Mouse (Mus musculus) heart, adult 2 months (tissue): ENCODE data around the gene Gm20388. TPM values are rescaled to one million over a fixed set of nuclear protein-coding genes. Genes with fewer than 3 reads are reported as not detected.

Source experiments
- DNase-seq, 2 experiments: peaks; one replicate each; pipeline ENCODE4 v3.0.0; 2021
- H3K27ac ChIP-seq: fragments of 200-600 bp; 2 replicates; pipeline ENCODE4 v1.8.1; 2022
- H3K27me3 ChIP-seq: fragments of 200-500 bp; 2 replicates; pipeline ENCODE4 v1.6.1; 2012; ENCODE audit warnings: mild to moderate bottlenecking, low read length, inconsistent platforms, mixed read lengths; ENCODE audit not compliant: control insufficient read depth, insufficient read depth
- H3K36me3 ChIP-seq: fragments of 200-500 bp; 2 replicates; pipeline ENCODE4 v1.6.1; 2012; ENCODE audit warnings: low read length, inconsistent platforms; ENCODE audit not compliant: control insufficient read depth, insufficient read depth
- H3K4me1 ChIP-seq: fragments of 200-500 bp; 2 replicates; pipeline ENCODE4 v1.6.1; 2011; ENCODE audit warnings: low read length; ENCODE audit not compliant: control insufficient read depth, insufficient read depth
- H3K4me3 ChIP-seq: fragments of 200-600 bp; 2 replicates; pipeline ENCODE4 v1.8.1; 2022
- H3K79me2 ChIP-seq: fragments of 200-500 bp; replicated peaks from 2 replicates; pipeline ENCODE4 v1.6.1; 2012; ENCODE audit warnings: mild to moderate bottlenecking, inconsistent platforms, low read length, moderate library complexity, mixed read lengths; ENCODE audit not compliant: control insufficient read depth, insufficient read depth
- H3K9ac ChIP-seq: fragments of 200-500 bp; 2 replicates; pipeline ENCODE4 v1.6.1; 2012; ENCODE audit warnings: low read depth, mild to moderate bottlenecking, control low read depth, inconsistent platforms, low read length, mixed read lengths
- CTCF ChIP-seq: fragments of 200-600 bp; IDR thresholded peaks from 2 replicates; pipeline ENCODE4 v1.8.1; 2022; ENCODE audit warnings: antibody characterized with exemption, mild to moderate bottlenecking, moderate library complexity
- EP300 ChIP-seq: fragments of 200-500 bp; IDR thresholded peaks from 2 replicates; pipeline ENCODE4 v1.6.1; 2011; ENCODE audit warnings: low read depth, low read length, control low read depth; ENCODE audit not compliant: insufficient read depth
- POLR2A ChIP-seq: fragments of 200-500 bp; IDR thresholded peaks from 2 replicates; pipeline ENCODE4 v1.6.1; 2011; ENCODE audit warnings: mild to moderate bottlenecking, low read depth, low read length, control low read depth; ENCODE audit not compliant: insufficient read depth
- WGBS: fragments of 180-500 bp; shearing (Covaris S2); methylation state at CpG from one replicate; pipeline ENCODE4 v1.1.7; 2018; 5-methylcytosine and 5-hydroxymethylcytosine counted together
- intact Hi-C: fragments of 180-260 bp; cut with DNase I; formaldehyde crosslinking; loops from one replicate; pipeline ENCODE4 v1.15.1; 2025
- polyA plus RNA-seq: library from polyadenylated mRNA; depleted of rRNA; stranded (reverse); fragments of >200 nt; gene quantifications from 2 replicates; pipeline ENCODE4 v1.2.3, GENCODE M21; 2012
- total RNA-seq, 2 experiments: library from RNA; stranded (reverse); gene quantifications; 2 replicates each; pipeline ENCODE4 v1.2.3; 2021

Gene Gm20388
- total and polyA plus RNA-seq, 3 experiments, result 1.8 to 32.3 TPM; not detected in 1

GRCm38 (mm10) chr8:124248688-124249087, 4338.0 kb downstream of the Gm20388 start:
- H3K27me3 ChIP-seq, result no peaks in the 10 kb centered on the region
- no peak overlapping the region for H3K4me3 ChIP-seq
- no peak overlapping the region for H3K9ac ChIP-seq
- TF ChIP-seq EP300 (no peak), POLR2A (no peak), CTCF (no peak)
- no peak overlapping the region for H3K27ac ChIP-seq
- intact Hi-C loops, result no loop called here
- H3K79me2 ChIP-seq, result peaks cover 2% of the 10 kb centered on the region; the same call in 1 of the 2 replicates
- H3K4me1 ChIP-seq, result peaks cover 7% of the 10 kb centered on the region
- no peaks in the 10 kb centered on the region for H3K36me3 ChIP-seq
- 91% methylated on average over 6 of the region's 6 CpGs for WGBS
- no peak for DNase-seq

DNA sequence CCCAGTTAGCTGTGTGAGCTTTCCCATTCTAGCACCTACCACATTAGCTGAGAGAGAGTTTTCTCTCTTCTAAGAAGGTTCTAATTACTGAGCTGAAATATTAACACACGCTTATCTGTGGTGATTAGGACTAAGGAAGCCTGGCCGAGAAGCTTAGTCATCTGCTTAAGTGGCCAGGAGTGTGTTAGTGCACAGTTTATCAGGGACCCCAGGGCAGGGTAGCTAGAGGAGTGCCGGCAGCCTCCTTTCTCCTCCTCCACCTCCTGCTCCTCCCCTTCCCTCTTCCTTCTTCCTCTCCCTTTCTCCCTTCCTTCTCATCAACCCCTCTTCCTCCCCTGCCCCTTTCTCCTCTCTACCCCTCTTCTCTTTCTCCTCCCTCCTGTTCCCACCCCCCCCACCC, 4339.6 kb downstream of the Gm20388 start:
- Histone ChIP-seq H3K9ac (no peak overlapping the region), H3K27ac (no peak overlapping the region), H3K79me2 (peaks cover 2% of the 10 kb centered on the region; the same call in 1 of the 2 replicates), H3K4me3 (no peak overlapping the region), H3K27me3 (no peaks in the 10 kb centered on the region), H3K36me3 (no peaks in the 10 kb centered on the region), H3K4me1 (peaks cover 9% of the 10 kb centered on the region)
- TF ChIP-seq POLR2A, result no peak
- TF ChIP-seq CTCF, result no peak
- TF ChIP-seq EP300, result no peak
- intact Hi-C loops, result no loop called here
- no peak for DNase-seq
- WGBS, result 40% methylated on average over 3 of the region's 3 CpGs

DNA sequence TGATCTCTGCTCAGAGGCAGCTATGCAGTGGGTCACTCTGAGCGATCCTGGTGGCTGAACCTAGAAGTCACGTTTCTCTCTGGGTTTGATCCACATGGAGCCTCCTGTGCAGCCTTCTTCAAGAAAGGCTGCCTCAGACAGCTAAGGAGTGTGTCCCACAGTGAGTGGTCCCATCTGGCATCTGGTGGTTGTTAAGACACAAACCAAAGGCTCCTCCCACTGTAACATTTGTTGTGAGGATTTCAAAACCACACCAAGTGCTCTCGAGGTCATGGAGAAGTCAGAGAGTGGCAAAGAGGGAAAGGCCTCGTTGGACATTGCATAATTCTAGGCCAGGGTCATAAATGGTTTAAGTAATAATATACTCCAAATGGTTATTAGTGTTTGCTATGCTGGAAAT, 4340.1 kb downstream of the Gm20388 start:
- WGBS, result 58% methylated on average over 4 of the region's 4 CpGs
- no peaks in the 10 kb centered on the region for H3K27me3 ChIP-seq
- DNase-seq, result peak in 1 of 2 experiments; percentile 47
- no peak overlapping the region for H3K9ac ChIP-seq
- intact Hi-C loops, result no loop called here
- H3K79me2 ChIP-seq, result peaks cover 4% of the 10 kb centered on the region; the same call in 1 of the 2 replicates
- H3K4me3 ChIP-seq, result no peak overlapping the region
- TF ChIP-seq CTCF (no peak), POLR2A (no peak), EP300 (no peak)
- peaks cover 9% of the 10 kb centered on the region for H3K4me1 ChIP-seq
- H3K36me3 ChIP-seq, result no peaks in the 10 kb centered on the region
- H3K27ac ChIP-seq, result no peak overlapping the region

DNA sequence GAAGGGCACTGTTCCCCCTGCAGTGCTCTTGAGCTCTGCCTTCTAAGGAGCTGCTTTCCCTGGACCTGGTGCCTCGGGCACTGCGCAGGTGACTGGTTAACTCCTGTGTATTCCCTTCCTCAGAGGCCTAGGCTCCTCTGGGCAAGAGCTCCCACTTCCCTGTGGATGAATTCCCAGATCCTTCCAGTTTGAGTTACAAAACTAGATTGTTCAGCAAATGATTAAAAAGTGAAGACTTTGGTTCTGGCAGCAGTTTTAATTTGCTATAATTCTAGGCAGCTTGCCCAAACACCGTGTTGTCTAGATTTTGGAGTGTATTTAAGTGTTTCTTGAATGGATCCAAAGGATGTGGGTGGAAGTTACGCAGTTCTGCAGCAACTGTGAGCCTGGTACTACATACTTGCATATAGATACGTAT, 4341.9 kb downstream of the Gm20388 start:
- no peaks in the 10 kb centered on the region for H3K27me3 ChIP-seq
- H3K27ac ChIP-seq, result no peak overlapping the region
- no peak for DNase-seq
- peaks cover 3% of the 10 kb centered on the region; the same call in 1 of the 2 replicates for H3K36me3 ChIP-seq
- no peak overlapping the region for H3K9ac ChIP-seq
- peaks cover 4% of the 10 kb centered on the region; the same call in 1 of the 2 replicates for H3K79me2 ChIP-seq
- TF ChIP-seq CTCF, result no peak
- no peak for TF ChIP-seq POLR2A
- TF ChIP-seq EP300, result no peak
- intact Hi-C loops, result no loop called here
- peaks cover 20% of the 10 kb centered on the region for H3K4me1 ChIP-seq
- H3K4me3 ChIP-seq, result no peak overlapping the region
- 70% methylated on average over 5 of the region's 5 CpGs for WGBS

GRCm38 (mm10) chr8:124253939-124254338, 4343.3 kb downstream of the Gm20388 start:
- no peak overlapping the region for H3K4me3 ChIP-seq
- 74% methylated on average over 6 of the region's 6 CpGs for WGBS
- no peak overlapping the region for H3K27ac ChIP-seq
- H3K36me3 ChIP-seq, result peaks cover 3% of the 10 kb centered on the region; the same call in 1 of the 2 replicates
- TF ChIP-seq POLR2A (no peak), EP300 (no peak)
- intact Hi-C loops, result no loop called here
- no peaks in the 10 kb centered on the region for H3K27me3 ChIP-seq
- H3K9ac ChIP-seq, result no peak overlapping the region
- no peak for DNase-seq
- H3K79me2 ChIP-seq, result peaks cover 4% of the 10 kb centered on the region; the same call in 1 of the 2 replicates
- peaks cover 23% of the 10 kb centered on the region for H3K4me1 ChIP-seq

DNA sequence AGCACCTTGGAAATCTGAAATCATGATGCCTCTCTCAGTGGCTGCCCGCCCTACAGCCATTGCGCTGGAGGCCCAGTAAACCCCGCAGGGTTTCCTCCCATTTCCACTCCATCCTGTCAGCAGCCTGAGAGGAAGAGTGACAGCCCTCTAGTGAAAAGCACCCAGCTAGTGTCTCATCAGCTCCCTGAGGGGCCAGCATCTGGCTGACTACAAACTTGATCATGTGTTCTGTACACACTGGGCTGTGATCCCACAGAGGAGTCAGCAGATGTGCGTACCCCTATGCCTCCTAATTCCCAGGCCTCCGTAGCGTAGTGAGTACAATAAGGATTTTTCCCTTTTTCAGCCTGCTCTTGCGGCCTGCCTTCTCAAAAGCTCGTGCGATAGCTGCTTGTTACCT, 4346.2 kb downstream of the Gm20388 start:
- intact Hi-C loops, result loop anchor here (2.0 kb wide), 1 partner anchor 24 kb away; no protein-coding TSS in a partner anchor
- 20% methylated on average over 9 of the region's 9 CpGs for WGBS
- no peaks in the 10 kb centered on the region for H3K27me3 ChIP-seq
- H3K79me2 ChIP-seq, result peaks cover 4% of the 10 kb centered on the region; the same call in 1 of the 2 replicates
- TF ChIP-seq CTCF (no peak), POLR2A (no peak), EP300 (0 out of 2 replicates have a peak, but pooled peaks have one; percentile 4)
- H3K4me3 ChIP-seq, result no peak overlapping the region
- H3K27ac ChIP-seq, result peak overlapping the region; percentile 67
- peak; percentile 50 to 55 for DNase-seq
- peaks cover 22% of the 10 kb centered on the region for H3K4me1 ChIP-seq
- 0 out of 2 replicates have a peak overlapping the region, but pooled peaks have one; percentile 5 for H3K9ac ChIP-seq
- H3K36me3 ChIP-seq, result peaks cover 3% of the 10 kb centered on the region; the same call in 1 of the 2 replicates
